Comparison of ENCODE assay signal across 10 mouse cellular contexts in genomic region chr2:19300345-19301089, GRCm38 (mm10).
DNase-seq lines count a peak whose midpoint lies in the region; ATAC-seq and TF ChIP-seq lines count a peak whose summit lies in the region.
"Had no signal": no experiment of that assay in that cellular context is flagged by ENCODE, and none has a peak within 500 bp of the region (broad histone marks: within the 10 kb centered on the region; RNA-seq: fewer than 3 reads in every experiment).

No protein-coding gene starts in this region.

- ATAC-seq in activated CD4-positive, CD25-positive, alpha-beta regulatory T cell, adult 4 months = peak; percentile 62
- ATAC-seq in megakaryocyte progenitor cell, adult 5-6 weeks (replicated peaks; ENCODE audit: poor library complexity) = peak; percentile 82
- no peak for ATAC-seq in forebrain, embryonic 16.5 days

- peaks cover 7% of the 10 kb centered on the region for H3K4me1 ChIP-seq in lung, adult 2 months (ENCODE audit: control insufficient read depth, insufficient read depth, low read length)
- no peaks in the 10 kb centered on the region for H3K4me1 ChIP-seq in forebrain, embryonic 16.5 days (replicated peaks; ENCODE audit: control insufficient read depth, insufficient read depth, low read length)
- H3K4me1 ChIP-seq: embryonic facial prominence, embryonic 12.5 days had no signal

- no peak for TF ChIP-seq CTCF in lung, adult 2 months (IDR thresholded peaks at IDR 0.05; ENCODE audit: insufficient read depth, low read length)

- H3K4me3 ChIP-seq in lung, adult 2 months (replicated peaks; ENCODE audit: extremely low read depth, low read depth, low read length) = peak overlapping the region; percentile 19
- no peak overlapping the region for H3K4me3 ChIP-seq in forebrain, embryonic 16.5 days (replicated peaks; ENCODE audit: low read length)
- H3K4me3 ChIP-seq: embryonic facial prominence, embryonic 12.5 days had no signal

- no peak overlapping the region for H3K27ac ChIP-seq in forebrain, embryonic 16.5 days (ENCODE audit: low read length)
- H3K27ac ChIP-seq: embryonic facial prominence, embryonic 12.5 days had no signal

- no peaks in the 10 kb centered on the region for H3K27me3 ChIP-seq in forebrain, embryonic 16.5 days (replicated peaks; ENCODE audit: control insufficient read depth, insufficient read depth, low read length)
- H3K27me3 ChIP-seq: embryonic facial prominence, embryonic 12.5 days had no signal

- WGBS in lung, adult 2 months = 49% methylated on average over 9 of the region's 9 CpGs
- 80% methylated on average over 9 of the region's 9 CpGs for WGBS in forebrain, embryonic 16.5 days

- no peak overlapping the region for H3K9ac ChIP-seq in forebrain, embryonic 16.5 days (replicated peaks; ENCODE audit: low read depth, low read length)
- H3K9ac ChIP-seq: embryonic facial prominence, embryonic 12.5 days had no signal

- no peak for TF ChIP-seq POLR2A in lung, adult 2 months (IDR thresholded peaks at IDR 0.05; ENCODE audit: borderline replicate concordance, extremely low read depth, low read depth, low read length)

- no peak overlapping the region for H3K4me2 ChIP-seq in forebrain, embryonic 16.5 days (ENCODE audit: low read length)
- H3K4me2 ChIP-seq: embryonic facial prominence, embryonic 12.5 days had no signal

- DNase-seq in lung, adult 2 months = no peak
- no peak for DNase-seq in lung, postnatal 10 days
- peak; percentile 25 to 41 for DNase-seq in thymus, postnatal 36 days
- DNase-seq in adrenal gland, postnatal 14 days = no peak
- DNase-seq in spleen, adult 12 weeks (ENCODE audit: low spot score) = no peak
- DNase-seq: kidney, adult 8-10 months had no signal

- no peaks in the 10 kb centered on the region for H3K36me3 ChIP-seq in forebrain, embryonic 16.5 days (ENCODE audit: control insufficient read depth, insufficient read depth)
- H3K36me3 ChIP-seq: embryonic facial prominence, embryonic 12.5 days had no signal

- no peaks in the 10 kb centered on the region for H3K9me3 ChIP-seq in forebrain, embryonic 16.5 days (ENCODE audit: control insufficient read depth, low read length)
- H3K9me3 ChIP-seq: embryonic facial prominence, embryonic 12.5 days had no signal

Comparison
In these comparisons a context has a peak if more than half of its experiments do, and no peak if none do; other contexts are left out.
1. DNase-seq: peak in thymus, postnatal 36 days (2 of 2); none in lung, adult 2 months (single experiment), lung, postnatal 10 days (single experiment), adrenal gland, postnatal 14 days (single experiment) and spleen, adult 12 weeks (single experiment).